Mouse (Mus musculus) liver, embryonic 14.5 days (tissue): ENCODE measurements at regions not wholly inside any gene's neighbourhood (a gene's known extent, or its start where the extent isn't known, plus 50 kb on each side); places are given as distances from the start of the nearest gene placed in this dataset.
A peak's percentile ranks its signal among the peaks of the same experiment; 100 is the strongest.

Source experiments
- ATAC-seq: fragments of 200-750 bp; cut with Nextera tagmentation; 2 replicates; pipeline ENCODE4 v1.8.0; 2017; ENCODE audit warnings: moderate number of reproducible peaks, mild to moderate bottlenecking, moderate library complexity; ENCODE audit not compliant: insufficient read depth
- DNase-seq, 3 experiments: peaks; one replicate each; pipeline ENCODE4 v3.0.0-alpha.2; 2012 to 2013; ENCODE audit warnings: low read depth in 3 of 3, low spot score in 3 of 3
- H3K27ac ChIP-seq: fragments of 300-500 bp; sonication (generic); 2 replicates; pipeline ENCODE4 v1.5.1; 2014; ENCODE audit warnings: moderate library complexity, mild to moderate bottlenecking, control low read depth, inconsistent platforms
- H3K27me3 ChIP-seq: fragments of 300-500 bp; sonication (generic); 2 replicates; pipeline ENCODE4 v1.6.1; 2014; ENCODE audit warnings: mild to moderate bottlenecking, low read length, moderate library complexity; ENCODE audit not compliant: control insufficient read depth, insufficient read depth
- H3K36me3 ChIP-seq: fragments of 300-500 bp; sonication (generic); replicated peaks from 2 replicates; pipeline ENCODE4 v1.6.1; 2014; ENCODE audit warnings: low read depth; ENCODE audit not compliant: control insufficient read depth, insufficient read depth
- H3K4me1 ChIP-seq, 2 experiments: fragments of 200-500 bp in 1 of 2; fragments of 300-500 bp in 1 of 2; sonication (generic) in 1 of 2; replicated peaks; 2 replicates each; pipeline ENCODE4 v1.6.1; 2012 to 2014; ENCODE audit warnings: antibody characterized with exemption in 1 of 2, inconsistent platforms in 1 of 2, low read length in 1 of 2; ENCODE audit not compliant: control insufficient read depth in 2 of 2, insufficient read depth in 2 of 2
- H3K4me2 ChIP-seq: fragments of 300-500 bp; sonication (generic); 2 replicates; pipeline ENCODE4 v1.6.1; 2014; ENCODE audit warnings: low read depth, mild to moderate bottlenecking, control low read depth, moderate library complexity
- H3K4me3 ChIP-seq, 2 experiments: fragments of 200-500 bp in 1 of 2; fragments of 300-500 bp in 1 of 2; sonication (generic) in 1 of 2; 2 replicates each; pipeline ENCODE4 v1.5.1; 2012 to 2014; ENCODE audit warnings: low read depth in 2 of 2, low read length in 2 of 2, mild to moderate bottlenecking in 2 of 2, control low read depth in 1 of 2, inconsistent platforms in 1 of 2, moderate library complexity in 1 of 2; ENCODE audit not compliant: insufficient read depth in 1 of 2
- H3K9ac ChIP-seq: fragments of 300-500 bp; sonication (generic); replicated peaks from 2 replicates; pipeline ENCODE4 v1.6.1; 2014; ENCODE audit warnings: mild to moderate bottlenecking, control low read depth, moderate library complexity
- H3K9me3 ChIP-seq: fragments of 300-500 bp; sonication (generic); 2 replicates; pipeline ENCODE4 v1.6.1; 2016; ENCODE audit warnings: low read length, mixed read lengths; ENCODE audit not compliant: control insufficient read depth
- CTCF ChIP-seq: IDR thresholded peaks from 2 replicates; pipeline ENCODE4 v1.5.1; 2016; ENCODE audit warnings: antibody characterized with exemption, low read depth, control low read depth
- EP300 ChIP-seq: IDR thresholded peaks from 2 replicates; pipeline ENCODE4 v1.6.1; 2016; ENCODE audit warnings: antibody characterized with exemption, low read depth
- WGBS: fragments of 180-500 bp; shearing (Covaris S2); extraction: QIAGEN DNeasy Blood & Tissue Kit; methylation state at CpG from one replicate; pipeline ENCODE4 v1.1.7; 2014; ENCODE audit not compliant: insufficient replicate concordance; 5-methylcytosine and 5-hydroxymethylcytosine counted together

GRCm38 (mm10) chr11:79784071-79784470, 178.1 kb downstream of the Utp6 start:
- Histone ChIP-seq H3K9me3 (no peaks in the 10 kb centered on the region), H3K4me3 (no peak overlapping the region), H3K4me2 (no peak overlapping the region), H3K9ac (no peak overlapping the region), H3K36me3 (no peaks in the 10 kb centered on the region), H3K27me3 (no peaks in the 10 kb centered on the region), H3K4me1 (peaks cover 0 to 9% of the 10 kb centered on the region in 2 experiments; a peak in 2 of 4 replicates), H3K27ac (no peak overlapping the region)
- WGBS: 68% methylated on average over 3 of the region's 3 CpGs
- TF ChIP-seq CTCF: no peak
- DNase-seq (no peak), ATAC-seq (no peak)

- 56% methylated on average over 5 of the region's 5 CpGs for WGBS
- ATAC-seq: no peak
- Histone ChIP-seq H3K36me3 (no peaks in the 10 kb centered on the region), H3K4me1 (peaks cover 0 to 19% of the 10 kb centered on the region in 2 experiments; a peak in 2 of 4 replicates), H3K27ac (no peak overlapping the region), H3K27me3 (no peaks in the 10 kb centered on the region), H3K9me3 (no peaks in the 10 kb centered on the region), H3K9ac (no peak overlapping the region), H3K4me2 (no peak overlapping the region), H3K4me3 (no peak overlapping the region)
- DNase-seq: no peak
- no peak for TF ChIP-seq EP300
- no peak for TF ChIP-seq CTCF
Measured at GRCm38 (mm10) chr11:79781966-79782365, 180.2 kb downstream of the Utp6 start.

GRCm38 (mm10) chr11:79779756-79780155, 182.4 kb downstream of the Utp6 start:
- no peak for TF ChIP-seq EP300
- no peak for TF ChIP-seq CTCF

GRCm38 (mm10) chr11:79778522-79778921, 183.7 kb downstream of the Utp6 start:
- 54% methylated on average over 5 of the region's 5 CpGs for WGBS
- no peak overlapping the region for H3K9ac ChIP-seq
- H3K9me3 ChIP-seq: no peaks in the 10 kb centered on the region
- 0 out of 2 replicates have a peak, but pooled peaks have one; percentile 23 for ATAC-seq
- H3K4me2 ChIP-seq: no peak overlapping the region
- no peaks in the 10 kb centered on the region for H3K36me3 ChIP-seq
- H3K4me3 ChIP-seq: no peak overlapping the region
- no peak for TF ChIP-seq CTCF
- TF ChIP-seq EP300: no peak
- no peak for DNase-seq
- no peak overlapping the region for H3K27ac ChIP-seq
- H3K4me1 ChIP-seq: peaks cover 0 to 19% of the 10 kb centered on the region in 2 experiments; a peak in 2 of 4 replicates
- H3K27me3 ChIP-seq: no peaks in the 10 kb centered on the region

More at GRCm38 (mm10) chr11:79779756-79780155, 182.4 kb downstream of the Utp6 start:
- DNase-seq: no peak
- no peak overlapping the region for H3K27ac ChIP-seq
- 49% methylated on average over 5 of the region's 5 CpGs for WGBS
- H3K9me3 ChIP-seq: no peaks in the 10 kb centered on the region
- H3K27me3 ChIP-seq: no peaks in the 10 kb centered on the region
- H3K4me2 ChIP-seq: no peak overlapping the region
- no peak for ATAC-seq
- no peaks in the 10 kb centered on the region for H3K36me3 ChIP-seq
- H3K4me3 ChIP-seq: no peak overlapping the region
- H3K4me1 ChIP-seq: peaks cover 0 to 19% of the 10 kb centered on the region in 2 experiments; a peak in 2 of 4 replicates
- H3K9ac ChIP-seq: no peak overlapping the region

- DNase-seq (no peak), ATAC-seq (no peak)
- Histone ChIP-seq H3K36me3 (no peaks in the 10 kb centered on the region), H3K9ac (no peak overlapping the region), H3K9me3 (no peaks in the 10 kb centered on the region), H3K4me2 (no peak overlapping the region), H3K27me3 (no peaks in the 10 kb centered on the region), H3K4me3 (no peak overlapping the region), H3K4me1 (peaks cover 0 to 19% of the 10 kb centered on the region in 2 experiments; a peak in 2 of 4 replicates), H3K27ac (no peak overlapping the region)
- WGBS: 14% methylated on average over 2 of the region's 2 CpGs
- no peak for TF ChIP-seq CTCF
- no peak for TF ChIP-seq EP300
Measured at GRCm38 (mm10) chr11:79777988-79778387, 184.2 kb downstream of the Utp6 start.
